Mouse (Mus musculus) liver, adult 2 months (tissue): ENCODE data around the gene Cdkal1. TPM values are rescaled to one million over a fixed set of nuclear protein-coding genes. Genes with fewer than 3 reads are reported as not detected.

Experiments
- DNase-seq: peaks from one replicate; pipeline ENCODE4 v3.0.0-alpha.2; 2011; ENCODE audit warnings: low read depth, low spot score; ENCODE audit errors: extremely low read depth
- H3K27ac ChIP-seq: fragments of 200-500 bp; replicated peaks from 2 replicates; pipeline ENCODE4 v1.5.1; 2012; ENCODE audit warnings: low read depth, mild to moderate bottlenecking, control low read depth, inconsistent platforms, low read length; ENCODE audit not compliant: insufficient read depth
- H3K27me3 ChIP-seq: fragments of 200-500 bp; 2 replicates; pipeline ENCODE4 v1.6.1; 2012; ENCODE audit warnings: mild to moderate bottlenecking, moderate library complexity, low read length, inconsistent platforms; ENCODE audit not compliant: control insufficient read depth, insufficient read depth
- H3K36me3 ChIP-seq: fragments of 200-500 bp; 2 replicates; pipeline ENCODE4 v1.6.1; 2012; ENCODE audit warnings: low read length, inconsistent platforms; ENCODE audit not compliant: control insufficient read depth, insufficient read depth
- H3K4me1 ChIP-seq: fragments of 200-500 bp; 2 replicates; pipeline ENCODE4 v1.6.1; 2011; ENCODE audit warnings: low read length; ENCODE audit not compliant: control insufficient read depth, insufficient read depth
- H3K4me3 ChIP-seq: fragments of 200-500 bp; 2 replicates; pipeline ENCODE4 v1.5.1; 2011; ENCODE audit warnings: low read depth, mild to moderate bottlenecking, control low read depth, low read length, moderate library complexity; ENCODE audit not compliant: insufficient read depth
- H3K79me2 ChIP-seq: fragments of 200-500 bp; 2 replicates; pipeline ENCODE4 v1.6.1; 2012; ENCODE audit warnings: inconsistent platforms, mild to moderate bottlenecking, low read length, moderate library complexity; ENCODE audit not compliant: control insufficient read depth, insufficient read depth
- H3K9ac ChIP-seq: fragments of 200-500 bp; 2 replicates; pipeline ENCODE4 v1.6.1; 2012; ENCODE audit warnings: low read depth, mild to moderate bottlenecking, control low read depth, inconsistent platforms, low read length
- CTCF ChIP-seq: fragments of 200-500 bp; IDR thresholded peaks from 2 replicates; pipeline ENCODE4 v1.5.1; 2011; ENCODE audit warnings: low read depth, low read length, control low read depth
- POLR2A ChIP-seq: fragments of 200-500 bp; IDR thresholded peaks from 2 replicates; pipeline ENCODE4 v1.6.1; 2011; ENCODE audit warnings: low read length, control low read depth; ENCODE audit not compliant: insufficient read depth; ENCODE audit errors: extremely low read depth
- WGBS: fragments of 180-500 bp; shearing (Covaris S2); methylation state at CpG from one replicate; pipeline ENCODE4 v1.1.7; 2018; 5-methylcytosine and 5-hydroxymethylcytosine counted together
- polyA plus RNA-seq: library from polyadenylated mRNA; depleted of rRNA; stranded (reverse); fragments of >200 nt; gene quantifications from 2 replicates; pipeline ENCODE4 v1.2.3, GENCODE M21; 2012
- total RNA-seq: library from RNA; depleted of rRNA; stranded (reverse); fragments of >200 nt; gene quantifications from 2 replicates; pipeline ENCODE4 v1.2.3, GENCODE M21; 2014

Gene Cdkal1
- total and polyA plus RNA-seq, 2 experiments = 1.7 to 13.6 TPM

DNA sequence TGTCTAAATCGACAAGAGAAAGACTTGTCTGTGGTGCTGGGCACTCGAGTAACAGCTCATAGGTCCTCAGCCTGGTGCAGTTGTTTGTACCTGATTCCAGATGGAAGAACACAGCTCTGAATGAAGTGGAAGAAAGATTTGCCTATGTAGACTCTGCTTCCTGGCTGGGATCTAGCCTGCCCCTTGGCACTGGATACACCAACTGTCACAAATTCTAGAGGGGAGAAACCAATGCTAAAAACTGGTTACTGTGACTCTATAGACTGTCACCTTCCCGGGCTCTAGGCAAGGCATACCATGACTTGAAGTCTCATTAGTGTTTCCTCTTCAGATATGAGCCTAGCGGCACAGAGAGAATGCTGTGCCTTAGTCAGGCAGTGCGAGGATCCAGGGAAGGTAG, 366.0 kb downstream of the Cdkal1 start:
- TF ChIP-seq POLR2A = no peak
- TF ChIP-seq CTCF = no peak
- H3K4me3 ChIP-seq = no peak overlapping the region
- WGBS = 90% methylated on average over 5 of the region's 5 CpGs
- no peaks in the 10 kb centered on the region for H3K36me3 ChIP-seq
- no peaks in the 10 kb centered on the region for H3K27me3 ChIP-seq
- no peak overlapping the region for H3K27ac ChIP-seq
- no peak for DNase-seq
- no peaks in the 10 kb centered on the region for H3K79me2 ChIP-seq
- no peak overlapping the region for H3K9ac ChIP-seq
- H3K4me1 ChIP-seq = no peaks in the 10 kb centered on the region

DNA sequence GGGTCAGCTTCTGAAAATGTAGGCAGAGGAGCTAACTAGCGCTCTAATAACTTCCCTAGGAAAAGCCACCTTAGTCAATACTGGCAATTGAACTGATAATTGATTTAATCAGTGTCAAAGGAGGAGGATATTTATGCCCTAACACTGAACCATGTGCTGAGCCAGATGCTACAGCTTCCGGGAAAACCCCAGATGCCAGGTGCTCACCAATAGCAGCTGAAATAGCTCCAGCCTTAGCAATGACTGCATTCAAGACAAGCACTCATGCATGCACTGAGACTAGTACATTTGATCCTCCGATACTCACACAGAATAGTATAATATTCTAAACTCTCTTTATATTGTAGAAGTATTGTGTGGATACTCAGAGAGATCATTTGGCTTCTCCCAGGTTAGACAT, 368.8 kb downstream of the Cdkal1 start:
- 93% methylated on average over 3 of the region's 3 CpGs for WGBS
- TF ChIP-seq CTCF = no peak
- TF ChIP-seq POLR2A = no peak

DNA sequence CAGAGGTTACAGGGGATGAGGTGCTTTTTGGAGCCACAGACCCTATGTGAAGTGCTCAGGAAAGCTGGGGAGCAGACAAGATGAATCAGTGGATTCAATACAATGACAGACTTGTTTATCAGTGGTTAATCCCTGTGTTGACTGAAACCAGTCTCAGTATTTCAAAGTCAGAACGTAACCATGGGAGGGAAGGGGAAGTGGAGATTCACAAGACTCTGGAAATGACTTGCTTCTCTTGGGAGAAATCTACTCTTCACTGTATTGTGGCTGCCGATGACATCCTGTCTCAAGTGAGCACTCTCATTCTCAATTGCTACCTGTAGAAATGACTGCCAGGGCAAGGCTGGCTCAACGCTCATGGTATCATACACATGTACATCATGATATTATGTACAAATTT, 371.5 kb downstream of the Cdkal1 start:
- Histone ChIP-seq H3K27ac (no peak overlapping the region), H3K79me2 (no peaks in the 10 kb centered on the region), H3K27me3 (no peaks in the 10 kb centered on the region), H3K4me1 (no peaks in the 10 kb centered on the region), H3K9ac (no peak overlapping the region), H3K36me3 (no peaks in the 10 kb centered on the region), H3K4me3 (no peak overlapping the region)
- TF ChIP-seq POLR2A = no peak
- TF ChIP-seq CTCF = no peak
- no peak for DNase-seq
- 84% methylated on average over 3 of the region's 3 CpGs for WGBS

More for the DNA sequence above, 368.8 kb downstream of the Cdkal1 start:
- Histone ChIP-seq H3K27me3 (no peaks in the 10 kb centered on the region), H3K4me1 (no peaks in the 10 kb centered on the region), H3K79me2 (no peaks in the 10 kb centered on the region), H3K4me3 (no peak overlapping the region), H3K9ac (no peak overlapping the region), H3K36me3 (no peaks in the 10 kb centered on the region), H3K27ac (no peak overlapping the region)
- DNase-seq = no peak

DNA sequence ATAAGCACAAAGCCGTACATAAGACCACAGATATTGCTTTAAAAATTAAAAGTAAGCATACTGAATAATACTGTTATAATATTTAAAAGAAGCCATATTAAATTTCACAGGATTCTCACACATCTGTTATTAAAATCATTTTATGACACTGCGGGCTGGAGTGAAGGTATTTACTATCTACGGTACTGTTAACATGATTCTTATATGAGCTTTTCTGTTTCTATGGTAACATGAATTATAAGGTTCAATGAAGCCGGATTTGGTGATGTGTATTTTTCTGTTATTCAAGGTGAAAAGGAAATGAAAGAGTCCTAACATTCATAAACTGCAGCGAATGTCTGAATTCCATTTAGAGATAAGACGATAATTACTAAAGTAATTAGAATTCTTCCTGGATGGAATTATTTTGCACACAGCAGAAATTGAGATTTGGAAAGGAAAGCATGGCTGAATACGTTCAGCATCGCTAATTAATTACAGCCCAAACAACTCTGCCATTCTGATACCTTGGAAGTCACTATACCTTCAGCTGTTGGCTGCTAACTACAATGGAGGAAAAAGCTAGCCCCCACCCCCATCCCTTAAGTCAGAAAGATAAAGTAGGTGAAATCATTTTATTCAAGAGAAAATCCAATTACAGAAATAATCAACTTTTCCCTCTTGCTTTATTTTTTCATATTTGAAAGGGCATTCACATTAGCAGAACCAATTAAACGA, 373.2 kb downstream of the Cdkal1 start:
- H3K36me3 ChIP-seq = no peaks in the 10 kb centered on the region
- no peak overlapping the region for H3K4me3 ChIP-seq
- H3K9ac ChIP-seq = no peak overlapping the region
- no peaks in the 10 kb centered on the region for H3K27me3 ChIP-seq
- no peak for DNase-seq
- TF ChIP-seq POLR2A (no peak), CTCF (no peak)
- no peaks in the 10 kb centered on the region for H3K79me2 ChIP-seq
- no peak overlapping the region for H3K27ac ChIP-seq
- WGBS = 90% methylated on average over 9 of the region's 9 CpGs
- peaks cover 2% of the 10 kb centered on the region; the same call in 1 of the 2 replicates for H3K4me1 ChIP-seq

- Histone ChIP-seq H3K36me3 (no peaks in the 10 kb centered on the region; the same call in 1 of the 2 replicates), H3K9ac (no peak overlapping the region), H3K79me2 (no peaks in the 10 kb centered on the region), H3K27ac (no peak overlapping the region), H3K4me3 (no peak overlapping the region), H3K27me3 (no peaks in the 10 kb centered on the region), H3K4me1 (peaks cover 2% of the 10 kb centered on the region; the same call in 1 of the 2 replicates)
- TF ChIP-seq CTCF (no peak), POLR2A (no peak)
- 86% methylated on average over 4 of the region's 4 CpGs for WGBS
- no peak for DNase-seq
Measured at GRCm38 (mm10) chr13:29476421-29476820, 379.1 kb downstream of the Cdkal1 start.

DNA sequence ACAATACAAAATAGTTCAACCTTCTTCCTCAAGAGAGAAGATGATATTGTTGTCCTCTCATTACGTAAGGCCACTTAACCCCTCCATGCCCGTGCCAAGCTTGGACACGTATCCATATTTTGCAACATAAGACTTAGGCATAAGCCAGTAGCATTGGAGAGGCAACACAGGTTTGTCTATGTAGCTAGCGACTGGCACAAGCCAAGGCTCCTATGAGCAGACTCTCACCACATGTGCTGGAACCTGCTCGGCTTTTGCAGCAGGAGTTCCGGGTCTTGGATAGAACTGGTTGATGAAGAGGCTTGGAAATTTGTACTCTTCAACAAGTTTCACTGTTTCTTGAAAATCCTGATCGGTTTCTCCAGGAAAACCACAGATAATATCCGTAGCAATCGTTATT, 381.2 kb downstream of the Cdkal1 start:
- Histone ChIP-seq H3K4me1 (peaks cover 2% of the 10 kb centered on the region; the same call in 1 of the 2 replicates), H3K36me3 (no peaks in the 10 kb centered on the region; the same call in 1 of the 2 replicates), H3K27me3 (no peaks in the 10 kb centered on the region), H3K9ac (no peak overlapping the region), H3K79me2 (no peaks in the 10 kb centered on the region), H3K27ac (no peak overlapping the region), H3K4me3 (no peak overlapping the region)
- no peak for TF ChIP-seq POLR2A
- no peak for TF ChIP-seq CTCF
- no peak for DNase-seq
- 91% methylated on average over 9 of the region's 9 CpGs for WGBS
